Mouse (Mus musculus): ENCODE results near the gene Aspg. TPM values are rescaled to one million over a fixed set of nuclear protein-coding genes. Genes with fewer than 3 reads are reported as not detected.

Aspg gene
- polyA plus RNA-seq, 1 experiment from 2014 or later: 0.31 TPM

- Histone ChIP-seq H3K27me3 (ENCODE audit: control insufficient read depth, insufficient read depth, low read length) (no peaks in the 10 kb centered on the region), H3K36me3 (replicated peaks; ENCODE audit: control insufficient read depth, insufficient read depth, low read depth, low read length) (no peaks in the 10 kb centered on the region), H3K9ac (replicated peaks; ENCODE audit: low read length) (no peak overlapping the region), H3K4me2 (ENCODE audit: low read depth, low read length) (no peak overlapping the region), H3K4me3 (ENCODE audit: low read depth, low read length) (no peak overlapping the region), H3K27ac (replicated peaks; ENCODE audit: low read depth, low read length) (no peak overlapping the region), H3K9me3 (replicated peaks; ENCODE audit: control insufficient read depth, low read length) (no peaks in the 10 kb centered on the region), H3K4me1 (ENCODE audit: control insufficient read depth, insufficient read depth, low read length) (peaks cover 3% of the 10 kb centered on the region; the same call in 1 of the 2 replicates)
- ATAC-seq (replicated peaks; ENCODE audit: insufficient number of reproducible peaks, low FRiP score, low TSS enrichment, low read depth): no peak
- 91% methylated on average over 8 of the region's 8 CpGs for WGBS
- DNase-seq (ENCODE audit: low spot score): no peak
Observed at GRCm38 (mm10) chr12:112107685-112108084, 1.2 kb downstream of the Aspg start.

DNA sequence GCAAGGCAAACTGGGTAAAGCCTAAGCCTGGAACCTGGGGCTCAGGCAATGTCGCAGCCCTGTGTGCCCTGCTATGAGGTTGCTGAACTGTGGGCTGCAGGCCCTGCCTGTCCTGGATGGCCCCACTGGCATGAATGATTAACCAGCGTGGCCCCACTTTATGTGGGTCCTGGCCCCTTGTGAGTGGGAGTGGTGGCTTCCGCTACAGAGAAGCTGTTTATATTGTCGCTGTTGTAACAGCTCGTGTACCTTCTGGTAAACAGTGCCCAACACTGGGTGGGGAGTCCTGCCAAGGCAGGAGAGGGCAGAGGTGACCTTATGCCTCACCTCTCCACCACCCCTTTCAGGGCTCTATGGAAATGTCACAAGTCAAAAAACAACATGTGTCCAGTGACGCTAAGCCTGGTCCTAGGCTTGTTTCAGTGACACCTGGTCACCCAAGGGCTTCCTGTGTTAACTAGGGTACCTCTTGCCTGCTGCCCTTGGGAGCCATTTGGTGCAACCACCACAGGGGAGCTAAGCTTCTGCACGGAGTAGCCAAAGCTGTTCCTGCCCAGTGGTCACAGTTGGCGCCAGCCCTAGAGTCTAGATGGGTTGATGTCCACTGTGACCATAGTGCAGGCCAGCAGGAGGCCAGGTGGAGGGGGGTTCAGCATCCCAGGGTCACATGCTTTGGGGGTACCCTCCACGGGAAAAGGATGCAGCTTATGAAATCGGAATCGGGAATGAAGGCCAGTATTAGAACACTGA, 2.4 kb downstream of the Aspg start:
- Histone ChIP-seq H3K4me1 (ENCODE audit: control insufficient read depth, insufficient read depth, low read length) (peaks cover 3% of the 10 kb centered on the region; the same call in 1 of the 2 replicates), H3K27ac (replicated peaks; ENCODE audit: low read depth, low read length) (no peak overlapping the region), H3K4me3 (ENCODE audit: low read depth, low read length) (no peak overlapping the region), H3K9me3 (replicated peaks; ENCODE audit: control insufficient read depth, low read length) (no peaks in the 10 kb centered on the region), H3K4me2 (ENCODE audit: low read depth, low read length) (no peak overlapping the region), H3K27me3 (ENCODE audit: control insufficient read depth, insufficient read depth, low read length) (no peaks in the 10 kb centered on the region), H3K9ac (replicated peaks; ENCODE audit: low read length) (no peak overlapping the region), H3K36me3 (replicated peaks; ENCODE audit: control insufficient read depth, insufficient read depth, low read depth, low read length) (no peaks in the 10 kb centered on the region)
- DNase-seq (ENCODE audit: low spot score) (no peak), ATAC-seq (replicated peaks; ENCODE audit: insufficient number of reproducible peaks, low FRiP score, low TSS enrichment, low read depth) (no peak)
- 83% methylated on average over 11 of the region's 11 CpGs for WGBS

GRCm38 (mm10) chr12:112109701-112110100, 3.2 kb downstream of the Aspg start:
- 80% methylated on average over 9 of the region's 9 CpGs for WGBS
- Histone ChIP-seq H3K4me2 (ENCODE audit: low read depth, low read length) (no peak overlapping the region), H3K9ac (replicated peaks; ENCODE audit: low read length) (no peak overlapping the region), H3K27me3 (ENCODE audit: control insufficient read depth, insufficient read depth, low read length) (no peaks in the 10 kb centered on the region), H3K4me1 (ENCODE audit: control insufficient read depth, insufficient read depth, low read length) (peaks cover 3% of the 10 kb centered on the region; the same call in 1 of the 2 replicates), H3K4me3 (ENCODE audit: low read depth, low read length) (no peak overlapping the region), H3K9me3 (replicated peaks; ENCODE audit: control insufficient read depth, low read length) (no peaks in the 10 kb centered on the region), H3K36me3 (replicated peaks; ENCODE audit: control insufficient read depth, insufficient read depth, low read depth, low read length) (no peaks in the 10 kb centered on the region), H3K27ac (replicated peaks; ENCODE audit: low read depth, low read length) (no peak overlapping the region)
- ATAC-seq (replicated peaks; ENCODE audit: insufficient number of reproducible peaks, low FRiP score, low TSS enrichment, low read depth): no peak
- no peak for DNase-seq (ENCODE audit: low spot score)

- Histone ChIP-seq H3K4me1 (ENCODE audit: control insufficient read depth, insufficient read depth, low read length) (peaks cover 3% of the 10 kb centered on the region; the same call in 1 of the 2 replicates), H3K9ac (replicated peaks; ENCODE audit: low read length) (no peak overlapping the region), H3K4me2 (ENCODE audit: low read depth, low read length) (no peak overlapping the region), H3K4me3 (ENCODE audit: low read depth, low read length) (no peak overlapping the region), H3K36me3 (replicated peaks; ENCODE audit: control insufficient read depth, insufficient read depth, low read depth, low read length) (no peaks in the 10 kb centered on the region), H3K27me3 (ENCODE audit: control insufficient read depth, insufficient read depth, low read length) (no peaks in the 10 kb centered on the region), H3K9me3 (replicated peaks; ENCODE audit: control insufficient read depth, low read length) (no peaks in the 10 kb centered on the region), H3K27ac (replicated peaks; ENCODE audit: low read depth, low read length) (no peak overlapping the region)
- ATAC-seq (replicated peaks; ENCODE audit: insufficient number of reproducible peaks, low FRiP score, low TSS enrichment, low read depth) (no peak), DNase-seq (ENCODE audit: low spot score) (no peak)
- WGBS: 87% methylated on average over 5 of the region's 5 CpGs
Observed at GRCm38 (mm10) chr12:112111323-112111722, 4.8 kb downstream of the Aspg start.

DNA sequence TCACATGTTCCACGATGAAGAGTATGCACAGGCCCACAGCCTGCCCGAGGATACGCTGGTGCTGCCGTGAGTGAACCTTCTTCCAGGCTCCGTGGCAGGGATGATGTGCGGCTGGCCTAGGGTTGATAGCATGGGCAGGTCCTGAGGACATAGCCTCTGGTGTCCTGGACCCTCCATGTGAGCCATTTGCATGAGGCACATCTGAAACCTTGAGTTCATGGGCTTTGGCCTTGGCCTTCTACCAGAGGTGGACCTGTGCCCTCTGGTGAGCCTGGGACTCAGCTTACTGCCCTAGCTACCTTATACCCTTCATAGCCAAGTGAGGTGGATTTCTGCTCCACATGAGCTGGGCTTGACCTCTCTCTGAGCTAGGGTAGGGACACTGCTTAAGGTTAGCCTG, 5.8 kb downstream of the Aspg start:
- H3K4me3 ChIP-seq (ENCODE audit: low read depth, low read length): no peak overlapping the region
- H3K36me3 ChIP-seq (replicated peaks; ENCODE audit: control insufficient read depth, insufficient read depth, low read depth, low read length): no peaks in the 10 kb centered on the region
- no peak overlapping the region for H3K27ac ChIP-seq (replicated peaks; ENCODE audit: low read depth, low read length)
- 94% methylated on average over 6 of the region's 6 CpGs for WGBS
- H3K27me3 ChIP-seq (ENCODE audit: control insufficient read depth, insufficient read depth, low read length): no peaks in the 10 kb centered on the region
- H3K4me1 ChIP-seq (ENCODE audit: control insufficient read depth, insufficient read depth, low read length): no peaks in the 10 kb centered on the region
- DNase-seq (ENCODE audit: low spot score): no peak
- no peak overlapping the region for H3K9ac ChIP-seq (replicated peaks; ENCODE audit: low read length)
- no peak overlapping the region for H3K4me2 ChIP-seq (ENCODE audit: low read depth, low read length)
- 0 out of 2 replicates have a peak, but pooled peaks have one; percentile 11 for ATAC-seq (replicated peaks; ENCODE audit: insufficient number of reproducible peaks, low FRiP score, low TSS enrichment, low read depth)
- no peaks in the 10 kb centered on the region for H3K9me3 ChIP-seq (replicated peaks; ENCODE audit: control insufficient read depth, low read length)

DNA sequence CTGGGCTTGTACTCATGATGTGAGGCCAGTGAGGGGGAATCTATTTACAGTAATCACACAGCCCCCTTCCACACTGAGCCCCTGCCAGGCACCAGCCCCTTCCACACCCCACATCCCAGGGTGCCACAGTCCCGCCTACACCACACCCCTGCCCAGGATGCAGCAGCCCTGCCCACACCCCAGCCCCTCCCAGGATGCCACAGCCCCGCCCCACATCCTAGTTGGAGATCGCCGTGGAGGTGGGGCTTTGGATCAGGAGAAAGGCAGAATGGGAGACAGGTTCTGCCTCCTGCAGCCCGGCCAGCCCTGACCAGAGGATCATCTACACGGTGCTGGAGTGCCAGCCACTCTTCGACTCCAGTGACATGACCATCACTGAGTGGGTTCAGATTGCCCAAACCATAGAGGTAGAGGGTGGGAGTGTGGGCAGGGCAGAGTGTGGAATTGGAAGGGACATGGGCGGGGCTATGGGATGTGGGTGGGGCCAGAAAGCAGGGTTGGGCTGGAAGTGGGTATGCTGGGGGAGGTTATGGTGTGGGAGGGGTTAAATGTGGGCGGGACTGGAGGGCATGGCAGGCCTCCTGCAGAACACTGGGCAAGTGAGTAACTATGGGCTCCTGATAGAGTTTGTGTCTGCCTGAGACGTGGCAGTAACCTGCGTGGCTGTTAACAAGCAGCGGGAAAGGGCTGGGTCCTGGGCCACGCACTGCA, 6.4 kb downstream of the Aspg start:
- H3K9me3 ChIP-seq (replicated peaks; ENCODE audit: control insufficient read depth, low read length): no peaks in the 10 kb centered on the region
- DNase-seq (ENCODE audit: low spot score) (no peak), ATAC-seq (replicated peaks; ENCODE audit: insufficient number of reproducible peaks, low FRiP score, low TSS enrichment, low read depth) (0 out of 2 replicates have a peak, but pooled peaks have one; percentile 37)
- 18% methylated on average over 13 of the region's 13 CpGs for WGBS
- H3K27ac ChIP-seq (replicated peaks; ENCODE audit: low read depth, low read length): no peak overlapping the region
- no peaks in the 10 kb centered on the region for H3K4me1 ChIP-seq (ENCODE audit: control insufficient read depth, insufficient read depth, low read length)
- H3K36me3 ChIP-seq (replicated peaks; ENCODE audit: control insufficient read depth, insufficient read depth, low read depth, low read length): no peaks in the 10 kb centered on the region
- no peaks in the 10 kb centered on the region for H3K27me3 ChIP-seq (ENCODE audit: control insufficient read depth, insufficient read depth, low read length)
- no peak overlapping the region for H3K4me2 ChIP-seq (ENCODE audit: low read depth, low read length)
- H3K4me3 ChIP-seq (ENCODE audit: low read depth, low read length): no peak overlapping the region
- no peak overlapping the region for H3K9ac ChIP-seq (replicated peaks; ENCODE audit: low read length)

- ATAC-seq (replicated peaks; ENCODE audit: insufficient number of reproducible peaks, low FRiP score, low TSS enrichment, low read depth): no peak
- 14% methylated on average over 7 of the region's 7 CpGs for WGBS
- H3K4me1 ChIP-seq (ENCODE audit: control insufficient read depth, insufficient read depth, low read length): no peaks in the 10 kb centered on the region
Observed at GRCm38 (mm10) chr12:112113710-112114109, 7.2 kb downstream of the Aspg start.

GRCm38 (mm10) chr12:112117006-112117405, 10.5 kb downstream of the Aspg start:
- no peak overlapping the region for H3K4me2 ChIP-seq (ENCODE audit: low read depth, low read length)
- no peaks in the 10 kb centered on the region for H3K27me3 ChIP-seq (ENCODE audit: control insufficient read depth, insufficient read depth, low read length)
- no peaks in the 10 kb centered on the region for H3K4me1 ChIP-seq (ENCODE audit: control insufficient read depth, insufficient read depth, low read length)
- DNase-seq (ENCODE audit: low spot score) (no peak), ATAC-seq (replicated peaks; ENCODE audit: insufficient number of reproducible peaks, low FRiP score, low TSS enrichment, low read depth) (no peak)
- H3K9me3 ChIP-seq (replicated peaks; ENCODE audit: control insufficient read depth, low read length): no peaks in the 10 kb centered on the region
- no peaks in the 10 kb centered on the region for H3K36me3 ChIP-seq (replicated peaks; ENCODE audit: control insufficient read depth, insufficient read depth, low read depth, low read length)
- no peak overlapping the region for H3K27ac ChIP-seq (replicated peaks; ENCODE audit: low read depth, low read length)
- no peak overlapping the region for H3K4me3 ChIP-seq (ENCODE audit: low read depth, low read length)
- no peak overlapping the region for H3K9ac ChIP-seq (replicated peaks; ENCODE audit: low read length)
- whole genome bisulfite sequencing: 72% methylated on average over 5 of the region's 5 CpGs

More at GRCm38 (mm10) chr12:112113710-112114109, 7.2 kb downstream of the Aspg start:
- Histone ChIP-seq H3K36me3 (replicated peaks; ENCODE audit: control insufficient read depth, insufficient read depth, low read depth, low read length) (no peaks in the 10 kb centered on the region), H3K27me3 (ENCODE audit: control insufficient read depth, insufficient read depth, low read length) (no peaks in the 10 kb centered on the region), H3K4me3 (ENCODE audit: low read depth, low read length) (no peak overlapping the region), H3K27ac (replicated peaks; ENCODE audit: low read depth, low read length) (no peak overlapping the region), H3K9me3 (replicated peaks; ENCODE audit: control insufficient read depth, low read length) (no peaks in the 10 kb centered on the region), H3K9ac (replicated peaks; ENCODE audit: low read length) (no peak overlapping the region), H3K4me2 (ENCODE audit: low read depth, low read length) (no peak overlapping the region)
- DNase-seq (ENCODE audit: low spot score): peak; percentile 86
